Mouse (Mus musculus): ENCODE results near the gene Dmrtb1.

The Dmrtb1 gene

GRCm38 (mm10) chr4:107684130-107684529, at the start of gene Dmrtb1:
Dmrtb1 (minus strand) TSS chr4:107684230.
- in situ Hi-C loops (cut with MboI, MseI), result no loop called here

GRCm38 (mm10) chr4:107733603-107734002, 49.6 kb upstream of the Dmrtb1 start:
- in situ Hi-C loops (cut with MboI, MseI), result loop anchor here (5.0 kb wide), 1 partner anchor 119 kb away; no protein-coding TSS in a partner anchor

GRCm38 (mm10) chr4:107732624-107733023, 48.6 kb upstream of the Dmrtb1 start:
- in situ Hi-C loops (cut with MboI, MseI), result loop anchor here (5.0 kb wide), 1 partner anchor 120 kb away; no protein-coding TSS in a partner anchor

- in situ Hi-C loops (cut with MboI, MseI), result loop anchor here (5.0 kb wide), 1 partner anchor 120 kb away; no protein-coding TSS in a partner anchor
Observed at GRCm38 (mm10) chr4:107732182-107732581, 48.2 kb upstream of the Dmrtb1 start.

GRCm38 (mm10) chr4:107731088-107731465, 47.0 kb upstream of the Dmrtb1 start:
- in situ Hi-C loops (cut with MboI, MseI), result loop anchor here (5.0 kb wide), 1 partner anchor 121 kb away; no protein-coding TSS in a partner anchor

- in situ Hi-C loops (cut with MboI, MseI), result loop anchor here (5.0 kb wide), 1 partner anchor 122 kb away; no protein-coding TSS in a partner anchor
Observed at GRCm38 (mm10) chr4:107730391-107731087, 46.5 kb upstream of the Dmrtb1 start.

- in situ Hi-C loops (cut with MboI, MseI), result no loop called here
Observed at GRCm38 (mm10) chr4:107725432-107725831, 41.4 kb upstream of the Dmrtb1 start.

- in situ Hi-C loops (cut with MboI, MseI), result no loop called here
Observed at GRCm38 (mm10) chr4:107720043-107720830, 36.2 kb upstream of the Dmrtb1 start.

GRCm38 (mm10) chr4:107719161-107719560, 35.1 kb upstream of the Dmrtb1 start:
- in situ Hi-C loops (cut with MboI, MseI), result no loop called here

GRCm38 (mm10) chr4:107718720-107719119, 34.7 kb upstream of the Dmrtb1 start:
- in situ Hi-C loops (cut with MboI, MseI), result no loop called here

GRCm38 (mm10) chr4:107717718-107718313, 33.8 kb upstream of the Dmrtb1 start:
- in situ Hi-C loops (cut with MboI, MseI), result no loop called here

- in situ Hi-C loops (cut with MboI, MseI), result no loop called here
Observed at GRCm38 (mm10) chr4:107716754-107717299, 32.8 kb upstream of the Dmrtb1 start.

- in situ Hi-C loops (cut with MboI, MseI), result no loop called here
Observed at GRCm38 (mm10) chr4:107706884-107707283, 22.9 kb upstream of the Dmrtb1 start.

- in situ Hi-C loops (cut with MboI, MseI), result no loop called here
Observed at GRCm38 (mm10) chr4:107704185-107704584, 20.2 kb upstream of the Dmrtb1 start.

- in situ Hi-C loops (cut with MboI, MseI), result no loop called here
Observed at GRCm38 (mm10) chr4:107701679-107702078, 17.6 kb upstream of the Dmrtb1 start.

GRCm38 (mm10) chr4:107701116-107701515, 17.1 kb upstream of the Dmrtb1 start:
- in situ Hi-C loops (cut with MboI, MseI), result no loop called here

- in situ Hi-C loops (cut with MboI, MseI), result no loop called here
Observed at GRCm38 (mm10) chr4:107699271-107699670, 15.2 kb upstream of the Dmrtb1 start.

- in situ Hi-C loops (cut with MboI, MseI), result no loop called here
Observed at GRCm38 (mm10) chr4:107693816-107694215, 9.8 kb upstream of the Dmrtb1 start.

GRCm38 (mm10) chr4:107688213-107688612, 4.2 kb upstream of the Dmrtb1 start:
- in situ Hi-C loops (cut with MboI, MseI), result no loop called here

- in situ Hi-C loops (cut with MboI, MseI), result no loop called here
Observed at GRCm38 (mm10) chr4:107687127-107687526, 3.1 kb upstream of the Dmrtb1 start.

GRCm38 (mm10) chr4:107683006-107683756, 849 bp downstream of the Dmrtb1 start:
- in situ Hi-C loops (cut with MboI, MseI), result no loop called here

Data from T-helper 2 cell (primary cell).